Mouse (Mus musculus): ENCODE data around the gene Nxnl2.

DNA sequence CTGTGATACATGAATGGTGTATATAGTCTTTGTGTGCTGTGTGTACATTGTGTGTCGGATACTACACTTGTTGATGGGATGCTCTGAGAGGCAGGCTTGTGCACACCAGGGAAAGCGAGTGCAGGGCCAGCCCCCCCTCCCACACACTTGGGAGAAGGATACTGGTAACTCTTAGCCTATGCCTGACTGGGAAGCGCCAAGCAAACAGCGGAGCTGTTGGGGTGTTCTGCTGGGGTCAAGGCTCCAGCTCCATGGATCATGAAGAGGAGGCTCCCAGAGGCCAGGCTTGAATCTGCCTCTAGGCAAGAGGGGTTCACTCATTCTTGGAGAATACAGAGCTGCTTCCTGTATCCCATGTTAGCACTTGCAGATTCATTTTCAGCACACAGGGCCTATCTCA is 50.1 kb downstream of the Nxnl2 start:
- TF ChIP-seq CTCF (IDR thresholded peaks at IDR 0.05; ENCODE audit: borderline replicate concordance, control insufficient read depth, extremely low read depth, insufficient read depth, low read length, poor library complexity) (no peak), POLR2A (IDR thresholded peaks at IDR 0.05; ENCODE audit: control insufficient read depth, extremely low read depth, insufficient read depth, low read length, poor library complexity) (no peak)

Measured in thymus, adult 2 months (tissue).